Mouse (Mus musculus): ENCODE data around the gene Chrna7.

Gene Chrna7

DNA sequence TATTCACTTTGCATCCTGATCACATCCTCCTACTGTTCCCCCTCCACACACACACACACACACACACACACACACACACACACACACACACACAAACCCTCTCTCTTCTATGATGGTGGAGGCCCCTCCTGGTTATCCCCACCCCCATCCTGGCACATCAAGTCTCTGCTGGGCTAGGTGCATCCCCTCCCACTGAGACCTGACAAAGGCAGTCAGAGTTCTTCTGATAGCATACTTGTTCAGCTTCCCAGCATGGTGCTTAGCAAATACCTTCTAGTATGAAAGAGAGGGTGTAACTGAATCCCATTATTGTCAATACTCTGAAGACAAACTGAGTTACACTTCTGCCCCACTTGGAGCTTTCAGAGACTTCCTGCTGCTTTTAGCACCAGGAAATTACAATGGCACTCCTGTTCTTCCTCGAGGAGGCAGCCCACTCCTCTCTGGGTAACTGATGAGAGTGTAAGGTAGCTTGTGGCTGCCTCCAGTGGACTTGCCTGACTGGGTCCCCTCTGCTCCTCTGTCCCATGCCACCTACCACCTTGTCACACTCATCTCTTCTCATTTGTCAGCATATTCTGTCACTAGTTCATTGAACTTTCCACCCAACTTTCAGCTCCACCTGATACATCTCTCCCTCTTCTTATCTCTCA lies 127.9 kb downstream of the Chrna7 start:
- no peak for DNase-seq (ENCODE audit: low spot score in 2 of 2)

DNA sequence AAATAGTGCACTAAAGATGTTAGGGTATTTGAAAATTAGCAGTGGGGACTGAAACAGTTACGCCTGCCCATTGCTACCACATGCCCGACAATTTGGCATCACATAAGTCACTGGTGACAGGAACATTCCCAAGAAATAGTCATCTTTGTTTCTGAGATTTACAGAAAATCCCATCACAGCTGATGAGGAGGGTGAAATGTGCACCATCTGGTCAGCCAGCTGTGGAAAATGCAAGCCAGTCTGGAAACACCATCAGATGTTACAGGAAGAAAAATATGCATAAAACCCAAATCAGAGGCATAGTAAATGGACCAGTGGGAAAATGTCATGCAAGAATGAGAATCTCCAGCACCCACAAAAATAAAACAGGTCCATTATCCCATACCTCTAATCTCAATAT lies 151.4 kb downstream of the Chrna7 start:
- DNase-seq (ENCODE audit: low spot score in 2 of 2): no peak

Measured in spleen, postnatal 10 days (tissue).